Mouse (Mus musculus) intestine, embryonic 16.5 days (tissue): ENCODE measurements at regions not wholly inside any gene's neighbourhood (a gene's known extent, or its start where the extent isn't known, plus 50 kb on each side); places are given as distances from the start of the nearest gene placed in this dataset. TPM values are rescaled to one million over a fixed set of nuclear protein-coding genes. Genes with fewer than 3 reads are reported as not detected.

Source experiments
- microRNA counts: library from miRNA; unstranded; fragments of <30 nt; microRNA quantifications from one replicate; lab custom pipeline; 2016
- microRNA-seq: library from miRNA; unstranded; fragments of <30 nt; microRNA quantifications from one replicate; pipeline ENCODE4, GENCODE M21; 2016

MicroRNAs in the stretch of these regions (microRNA counts, 519-probe panel; counts per million panel counts)
- microRNA mmu-miR-216a (lab: Ali Mortazavi, UCI) (1,672 counts per million, percentile 21 among the panel's probes with 10 or more counts), microRNA mmu-miR-216b (lab: Ali Mortazavi, UCI) (506 counts per million, percentile 1 among the panel's probes with 10 or more counts), microRNA mmu-miR-217 (lab: Ali Mortazavi, UCI) (35.7 counts per million)

Small RNA genes lying in the stretch of these regions (microRNA-seq; reads per million reads assigned to microRNA genes)
- gene Mir216a (0.91 reads per million), gene Mir216b (not detected), gene Mir216c (not detected), gene Mir217 (5.2 reads per million, percentile 16 among the genes with 10 or more reads in this experiment)
